ENCODE assay signal across 1 mouse cellular context in the genomic region with DNA sequence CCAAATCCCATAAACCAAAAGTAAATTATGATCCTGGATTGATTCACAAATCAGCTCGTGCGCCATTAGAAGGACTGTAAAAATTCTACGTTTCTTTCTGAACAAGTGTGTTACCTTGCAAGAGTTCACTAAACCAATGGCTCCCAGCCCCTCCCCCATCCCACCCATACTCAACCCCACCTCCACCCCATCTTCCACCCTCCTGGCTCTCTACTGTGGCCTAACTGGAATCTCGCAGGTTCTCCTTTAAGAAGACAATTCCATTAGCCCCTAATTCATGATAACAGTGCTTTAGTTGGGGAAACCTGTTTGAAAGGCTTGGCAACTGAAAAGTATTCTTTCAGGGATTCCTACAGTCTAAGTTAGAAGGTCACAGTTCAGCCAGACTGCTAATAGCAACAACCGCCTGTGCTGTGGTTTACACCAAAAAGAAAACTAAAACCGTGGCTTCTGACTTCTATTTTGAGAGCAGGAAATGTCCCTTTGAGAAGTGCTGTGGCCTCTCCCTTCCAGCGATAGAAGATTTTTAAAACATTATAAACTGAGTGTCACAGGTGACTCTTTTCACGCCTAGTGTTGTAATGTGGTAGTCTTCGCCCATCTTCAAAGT.
TF ChIP-seq lines count a peak whose summit lies in the region.

No protein-coding gene starts in this region.

TF ChIP-seq in CH12.LX, 34 proteins besides CTCF, POLR2A, EP300 and RAD21 (continued from another document):
- no peak for TF ChIP-seq GABPA (IDR thresholded peaks at IDR 0.05; ENCODE audit: insufficient replicate concordance, low read depth, low read length)
- TF ChIP-seq BHLHE40 (IDR thresholded peaks at IDR 0.05; ENCODE audit: low read depth, low read length) = peak; percentile 70
- TF ChIP-seq MAZ (IDR thresholded peaks at IDR 0.05; ENCODE audit: low read depth, low read length) = no peak; the same call in 1 of the 2 replicates
- TF ChIP-seq CHD1 (IDR thresholded peaks at IDR 0.05; ENCODE audit: low read depth, low read length) = no peak
- TF ChIP-seq MAX (IDR thresholded peaks at IDR 0.05; ENCODE audit: low read length) = no peak
- TF ChIP-seq SMC3 (IDR thresholded peaks at IDR 0.05; ENCODE audit: low read depth, low read length) = no peak
- TF ChIP-seq RCOR1 (conservative IDR thresholded peaks at IDR 0.05; ENCODE audit: low read depth, low read length) = no peak
- TF ChIP-seq CHD2 (IDR thresholded peaks at IDR 0.05; ENCODE audit: low read length) = peak; percentile 87
- TF ChIP-seq ZC3H11A (IDR thresholded peaks at IDR 0.05; ENCODE audit: low read depth, low read length) = no peak
- no peak for TF ChIP-seq HCFC1 (IDR thresholded peaks at IDR 0.05; ENCODE audit: low read depth, low read length)
- TF ChIP-seq ZKSCAN1 (IDR thresholded peaks at IDR 0.05; ENCODE audit: borderline replicate concordance, low read depth, low read length) = no peak
